In the genomic region with DNA sequence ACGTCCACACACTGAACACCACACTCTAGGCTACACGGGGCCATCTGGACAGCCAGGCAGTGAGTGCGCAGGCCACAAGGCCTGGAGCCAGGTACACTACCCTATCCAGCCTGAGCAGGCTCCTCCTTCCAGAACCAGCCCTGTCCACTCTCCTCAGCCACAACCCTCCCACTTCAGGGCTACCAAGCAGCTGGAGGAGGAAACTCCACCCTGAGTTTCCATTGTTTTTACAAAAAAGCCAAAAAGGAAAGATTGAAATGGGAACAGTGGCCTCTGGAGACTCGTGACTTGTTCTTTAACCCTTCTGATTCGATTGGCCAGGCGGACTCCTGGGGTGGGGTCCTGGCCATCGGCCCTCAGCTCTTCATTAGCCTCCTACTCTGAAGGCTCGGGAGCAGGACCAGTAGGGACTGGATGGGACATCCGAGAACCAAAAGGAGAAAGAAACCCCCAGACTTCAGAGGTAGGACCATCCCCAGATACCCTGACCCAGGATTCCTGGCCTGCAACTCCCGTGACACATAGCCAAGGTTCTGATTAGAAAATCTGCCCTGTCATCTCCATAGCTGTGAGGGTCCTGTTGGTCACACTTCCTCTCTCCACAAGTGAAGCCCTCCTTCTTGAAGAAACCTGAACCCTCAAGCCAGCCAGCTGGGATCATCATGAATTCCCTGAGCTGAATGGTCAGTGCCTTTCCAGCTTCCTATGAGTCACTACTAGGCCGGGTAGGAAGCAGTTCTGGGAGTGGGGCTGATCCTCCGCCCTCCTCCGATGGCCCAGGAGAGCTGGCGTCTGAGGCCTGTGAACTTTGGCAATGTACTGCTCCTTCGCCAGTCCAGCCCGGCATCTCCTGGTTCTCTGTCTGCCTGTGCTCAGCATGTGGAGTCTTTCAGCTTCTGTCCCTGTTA, we compare ENCODE assay signal across 8 mouse cellular contexts.
A peak's percentile ranks its signal among the peaks of the same experiment; 100 is the strongest.
DNase-seq lines count a peak whose midpoint lies in the region; ATAC-seq lines count a peak whose summit lies in the region.

No protein-coding gene starts in this region.

- peak; percentile 21 for DNase-seq in adrenal gland, adult 8-10 months
- DNase-seq in cerebellum, adult 8-10 months, result peak; percentile 58
- DNase-seq in retina, embryonic 14.5 days (ENCODE audit: low spot score), result no peak
- no peak for DNase-seq in right cerebral cortex, adult 18-20 months
- no peak for DNase-seq in thymus, postnatal 4 days
- DNase-seq in left cerebral cortex, adult 18-20 months (ENCODE audit: low spot score in 2 of 2), result no peak

- no peak overlapping the region for H3K27ac ChIP-seq in heart, embryonic 11.5 days (ENCODE audit: low read depth, low read length)
- peak overlapping the region; percentile 54; the same call in 1 of the 2 replicates for H3K27ac ChIP-seq in limb, embryonic 15.5 days

- H3K27me3 ChIP-seq in heart, embryonic 11.5 days (ENCODE audit: control insufficient read depth, insufficient read depth, low read length), result no peaks in the 10 kb centered on the region
- H3K27me3 ChIP-seq in limb, embryonic 15.5 days, result no peaks in the 10 kb centered on the region

- H3K9ac ChIP-seq in heart, embryonic 11.5 days (ENCODE audit: low read depth, low read length), result no peak overlapping the region
- H3K9ac ChIP-seq in limb, embryonic 15.5 days, result no peak overlapping the region

- ATAC-seq in heart, embryonic 11.5 days (replicated peaks; ENCODE audit: insufficient number of reproducible peaks, low FRiP score, low TSS enrichment), result 0 out of 2 replicates have a peak, but pooled peaks have one; percentile 49
- 0 out of 2 replicates have a peak, but pooled peaks have one; percentile 64 for ATAC-seq in limb, embryonic 15.5 days (ENCODE audit: insufficient number of reproducible peaks, low FRiP score, low TSS enrichment, low read depth)

- H3K4me3 ChIP-seq in heart, embryonic 11.5 days (ENCODE audit: low read depth, low read length), result no peak overlapping the region
- H3K4me3 ChIP-seq in limb, embryonic 15.5 days, result no peak overlapping the region

- WGBS in heart, embryonic 11.5 days (ENCODE audit: insufficient replicate concordance), result 70% methylated on average over 16 of the region's 16 CpGs
- 74% methylated on average over 16 of the region's 16 CpGs for WGBS in limb, embryonic 15.5 days

- H3K4me2 ChIP-seq in heart, embryonic 11.5 days, result no peak overlapping the region
- H3K4me2 ChIP-seq in limb, embryonic 15.5 days, result no peak overlapping the region

- H3K36me3 ChIP-seq in heart, embryonic 11.5 days (ENCODE audit: control insufficient read depth, insufficient read depth, low read length), result no peaks in the 10 kb centered on the region
- no peaks in the 10 kb centered on the region for H3K36me3 ChIP-seq in limb, embryonic 15.5 days

- no peaks in the 10 kb centered on the region for H3K9me3 ChIP-seq in heart, embryonic 11.5 days (replicated peaks; ENCODE audit: control insufficient read depth, low read length)
- no peaks in the 10 kb centered on the region for H3K9me3 ChIP-seq in limb, embryonic 15.5 days

- H3K4me1 ChIP-seq in heart, embryonic 11.5 days (ENCODE audit: control insufficient read depth, insufficient read depth, low read length), result no peaks in the 10 kb centered on the region
- H3K4me1 ChIP-seq in limb, embryonic 15.5 days, result peaks cover 8% of the 10 kb centered on the region

Comparison
In these comparisons a context has a peak if more than half of its experiments do, and no peak if none do; other contexts are left out.
1. DNase-seq: peak in adrenal gland, adult 8-10 months (single experiment) and cerebellum, adult 8-10 months (single experiment); none in retina, embryonic 14.5 days (single experiment), right cerebral cortex, adult 18-20 months (single experiment), thymus, postnatal 4 days (single experiment) and left cerebral cortex, adult 18-20 months (0 of 2).